Mouse (Mus musculus) hindbrain, embryonic 10.5 days (tissue): ENCODE results near the gene Cavin4. TPM values are rescaled to one million over a fixed set of nuclear protein-coding genes. Genes with fewer than 3 reads are reported as not detected.
A peak's percentile ranks its signal among the peaks of the same experiment; 100 is the strongest.

ENCODE experiments used
- DNase-seq: peaks from one replicate; pipeline ENCODE4 v3.0.0-alpha.2; 2017; ENCODE audit warnings: low spot score
- H3K27ac ChIP-seq: fragments of 300-500 bp; sonication (generic); 2 replicates; pipeline ENCODE4 v1.5.1; 2016; ENCODE audit warnings: mild to moderate bottlenecking, moderate library complexity
- H3K27me3 ChIP-seq: fragments of 300-500 bp; sonication (generic); 2 replicates; pipeline ENCODE4 v1.6.1; 2016; ENCODE audit warnings: mild to moderate bottlenecking; ENCODE audit not compliant: poor library complexity, insufficient read depth, severe bottlenecking
- H3K36me3 ChIP-seq: fragments of 300-500 bp; sonication (generic); 2 replicates; pipeline ENCODE4 v1.6.1; 2016; ENCODE audit warnings: mild to moderate bottlenecking, moderate library complexity
- H3K4me1 ChIP-seq: fragments of 300-500 bp; sonication (generic); replicated peaks from 2 replicates; pipeline ENCODE4 v1.6.1; 2016; ENCODE audit warnings: mild to moderate bottlenecking
- H3K4me3 ChIP-seq: fragments of 300-500 bp; sonication (generic); 2 replicates; pipeline ENCODE4 v1.5.1; 2016; ENCODE audit warnings: mild to moderate bottlenecking, moderate library complexity
- H3K9me3 ChIP-seq: fragments of 300-500 bp; sonication (generic); 2 replicates; pipeline ENCODE4 v1.6.1; 2016; ENCODE audit warnings: mild to moderate bottlenecking, moderate library complexity
- WGBS: fragments of 180-500 bp; shearing (Covaris S2); methylation state at CpG from one replicate; pipeline ENCODE4 v1.1.7; 2016; 5-methylcytosine and 5-hydroxymethylcytosine counted together
- polyA plus RNA-seq: library from polyadenylated mRNA; unstranded; fragments of >200 nt; fragmentation: Nextera tagmentation; extraction: Ambion mirVana; gene quantifications from 2 replicates; pipeline ENCODE4 v1.2.1, GENCODE M21; 2016

The Cavin4 gene
- 0.93 and 1.7 TPM in 2 replicates for polyA plus RNA-seq

GRCm38 (mm10) chr4:48663271-48663670, at the start of gene Cavin4:
Gene Cavin4, plus strand, starts transcription at chr4:48663514.
- Histone ChIP-seq H3K4me3 (no peak within 1 kb of the TSS), H3K27me3 (no peaks in the 10 kb centered on the region), H3K36me3 (peaks cover 88% of the 10 kb centered on the region), H3K9me3 (no peaks in the 10 kb centered on the region), H3K27ac (no peak within 1 kb of the TSS), H3K4me1 (no peaks in the 10 kb centered on the region)
- WGBS: 90% methylated on average over 10 of the region's 10 CpGs
- DNase-seq: no peak

GRCm38 (mm10) chr4:48615483-48615882, 47.8 kb upstream of the Cavin4 start:
- H3K9me3 ChIP-seq: no peaks in the 10 kb centered on the region
- H3K4me3 ChIP-seq: no peak overlapping the region
- peaks cover 89% of the 10 kb centered on the region for H3K36me3 ChIP-seq
- 96% methylated on average over 4 of the region's 4 CpGs for WGBS
- no peak for DNase-seq
- H3K27me3 ChIP-seq: no peaks in the 10 kb centered on the region
- no peak overlapping the region for H3K27ac ChIP-seq
- no peaks in the 10 kb centered on the region for H3K4me1 ChIP-seq

GRCm38 (mm10) chr4:48617201-48617600, 46.1 kb upstream of the Cavin4 start:
- no peak for DNase-seq
- no peaks in the 10 kb centered on the region for H3K27me3 ChIP-seq
- 98% methylated on average over 15 of the region's 15 CpGs for WGBS
- H3K36me3 ChIP-seq: peaks cover 90% of the 10 kb centered on the region
- H3K4me3 ChIP-seq: no peak overlapping the region
- H3K27ac ChIP-seq: no peak overlapping the region
- no peaks in the 10 kb centered on the region for H3K4me1 ChIP-seq
- no peaks in the 10 kb centered on the region for H3K9me3 ChIP-seq

GRCm38 (mm10) chr4:48620121-48620520, 43.2 kb upstream of the Cavin4 start:
- Histone ChIP-seq H3K27me3 (no peaks in the 10 kb centered on the region), H3K36me3 (peaks cover 96% of the 10 kb centered on the region), H3K4me1 (no peaks in the 10 kb centered on the region), H3K9me3 (no peaks in the 10 kb centered on the region), H3K4me3 (no peak overlapping the region), H3K27ac (no peak overlapping the region)
- no peak for DNase-seq
- WGBS: 95% methylated on average over 6 of the region's 6 CpGs

- no peak overlapping the region for H3K4me3 ChIP-seq
- WGBS: 92% methylated on average over 6 of the region's 6 CpGs
- H3K4me1 ChIP-seq: no peaks in the 10 kb centered on the region
- H3K27ac ChIP-seq: no peak overlapping the region
- no peaks in the 10 kb centered on the region for H3K9me3 ChIP-seq
- no peak for DNase-seq
- peaks cover 97% of the 10 kb centered on the region for H3K36me3 ChIP-seq
- no peaks in the 10 kb centered on the region for H3K27me3 ChIP-seq
Measured at GRCm38 (mm10) chr4:48622246-48622645, 41.1 kb upstream of the Cavin4 start.

GRCm38 (mm10) chr4:48622946-48623345, 40.4 kb upstream of the Cavin4 start:
- no peaks in the 10 kb centered on the region for H3K27me3 ChIP-seq
- H3K9me3 ChIP-seq: no peaks in the 10 kb centered on the region
- WGBS: 96% methylated on average over 7 of the region's 7 CpGs
- no peaks in the 10 kb centered on the region for H3K4me1 ChIP-seq
- H3K27ac ChIP-seq: no peak overlapping the region
- no peak overlapping the region for H3K4me3 ChIP-seq
- peaks cover 97% of the 10 kb centered on the region for H3K36me3 ChIP-seq
- no peak for DNase-seq

- Histone ChIP-seq H3K4me1 (no peaks in the 10 kb centered on the region), H3K27ac (no peak overlapping the region), H3K36me3 (peaks cover 98% of the 10 kb centered on the region), H3K27me3 (no peaks in the 10 kb centered on the region), H3K9me3 (no peaks in the 10 kb centered on the region), H3K4me3 (no peak overlapping the region)
- DNase-seq: no peak
- 78% methylated on average over 6 of the region's 6 CpGs for WGBS
Measured at GRCm38 (mm10) chr4:48624961-48625360, 38.4 kb upstream of the Cavin4 start.

- no peak for DNase-seq
- H3K4me1 ChIP-seq: 0 out of 2 replicates have a peak, but pooled peaks cover 6% of the 10 kb centered on the region
- H3K27me3 ChIP-seq: no peaks in the 10 kb centered on the region
- H3K9me3 ChIP-seq: no peaks in the 10 kb centered on the region
- H3K27ac ChIP-seq: no peak overlapping the region
- 91% methylated on average over 9 of the region's 9 CpGs for WGBS
- H3K4me3 ChIP-seq: no peak overlapping the region
- peaks cover 96% of the 10 kb centered on the region for H3K36me3 ChIP-seq
Measured at GRCm38 (mm10) chr4:48625836-48626235, 37.5 kb upstream of the Cavin4 start.

- Histone ChIP-seq H3K27ac (no peak overlapping the region), H3K27me3 (no peaks in the 10 kb centered on the region), H3K36me3 (peaks cover 80% of the 10 kb centered on the region), H3K4me1 (peaks cover 20% of the 10 kb centered on the region), H3K9me3 (no peaks in the 10 kb centered on the region), H3K4me3 (no peak overlapping the region)
- 96% methylated on average over 13 of the region's 13 CpGs for WGBS
- no peak for DNase-seq
Measured at GRCm38 (mm10) chr4:48629445-48629844, 33.9 kb upstream of the Cavin4 start.

GRCm38 (mm10) chr4:48633529-48633928, 29.8 kb upstream of the Cavin4 start:
- DNase-seq: peak; percentile 45
- Histone ChIP-seq H3K4me1 (peaks cover 20% of the 10 kb centered on the region), H3K9me3 (no peaks in the 10 kb centered on the region), H3K27me3 (no peaks in the 10 kb centered on the region), H3K36me3 (peaks cover 79% of the 10 kb centered on the region), H3K4me3 (no peak overlapping the region), H3K27ac (no peak overlapping the region)
- 63% methylated on average over 6 of the region's 6 CpGs for WGBS

- 84% methylated on average over 2 of the region's 2 CpGs for WGBS
- Histone ChIP-seq H3K4me1 (peaks cover 20% of the 10 kb centered on the region), H3K4me3 (no peak overlapping the region), H3K27ac (no peak overlapping the region), H3K27me3 (no peaks in the 10 kb centered on the region), H3K36me3 (peaks cover 79% of the 10 kb centered on the region), H3K9me3 (no peaks in the 10 kb centered on the region)
- DNase-seq: peak; percentile 46
Measured at GRCm38 (mm10) chr4:48634058-48634457, 29.3 kb upstream of the Cavin4 start.

- Histone ChIP-seq H3K27ac (no peak overlapping the region), H3K4me3 (no peak overlapping the region), H3K36me3 (peaks cover 92% of the 10 kb centered on the region), H3K9me3 (no peaks in the 10 kb centered on the region), H3K4me1 (peaks cover 14% of the 10 kb centered on the region), H3K27me3 (no peaks in the 10 kb centered on the region)
- no peak for DNase-seq
- WGBS: 97% methylated on average over 13 of the region's 13 CpGs
Measured at GRCm38 (mm10) chr4:48636831-48637230, 26.5 kb upstream of the Cavin4 start.

- no peaks in the 10 kb centered on the region for H3K9me3 ChIP-seq
- 79% methylated on average over 10 of the region's 10 CpGs for WGBS
- H3K27ac ChIP-seq: no peak overlapping the region
- H3K27me3 ChIP-seq: no peaks in the 10 kb centered on the region
- H3K4me1 ChIP-seq: peaks cover 6% of the 10 kb centered on the region
- no peak for DNase-seq
- no peak overlapping the region for H3K4me3 ChIP-seq
- peaks cover 96% of the 10 kb centered on the region for H3K36me3 ChIP-seq
Measured at GRCm38 (mm10) chr4:48638132-48638531, 25.2 kb upstream of the Cavin4 start.

- Histone ChIP-seq H3K36me3 (peaks cover 98% of the 10 kb centered on the region), H3K27me3 (no peaks in the 10 kb centered on the region), H3K4me1 (no peaks in the 10 kb centered on the region), H3K9me3 (no peaks in the 10 kb centered on the region), H3K27ac (no peak overlapping the region), H3K4me3 (no peak overlapping the region)
- WGBS: 96% methylated on average over 17 of the region's 17 CpGs
- DNase-seq: no peak
Measured at GRCm38 (mm10) chr4:48639503-48639902, 23.8 kb upstream of the Cavin4 start.
